Mouse (Mus musculus) forebrain, embryonic 11.5 days (tissue): ENCODE results near the gene Rbm48. TPM values are rescaled to one million over a fixed set of nuclear protein-coding genes. Genes with fewer than 3 reads are reported as not detected.
A peak's percentile ranks its signal among the peaks of the same experiment; 100 is the strongest.

Experiments used
- ATAC-seq: fragments of 200-750 bp; cut with Nextera tagmentation; replicated peaks from 2 replicates; pipeline ENCODE4 v1.8.0; 2017; ENCODE audit warnings: moderate TSS enrichment; ENCODE audit not compliant: low FRiP score
- DNase-seq: peaks from one replicate; pipeline ENCODE4 v3.0.0-alpha.2; 2017; ENCODE audit warnings: low spot score
- H3K27ac ChIP-seq: fragments of 300-500 bp; sonication (generic); 2 replicates; pipeline ENCODE4 v1.5.1; 2014; ENCODE audit warnings: low read depth, low read length
- H3K27me3 ChIP-seq: fragments of 300-500 bp; sonication (generic); 2 replicates; pipeline ENCODE4 v1.6.1; 2014; ENCODE audit warnings: mild to moderate bottlenecking, low read length, mixed read lengths; ENCODE audit not compliant: control insufficient read depth, insufficient read depth
- H3K36me3 ChIP-seq: fragments of 300-500 bp; sonication (generic); 2 replicates; pipeline ENCODE4 v1.6.1; 2014; ENCODE audit warnings: mild to moderate bottlenecking, low read length, moderate library complexity, mixed read lengths; ENCODE audit not compliant: control insufficient read depth, insufficient read depth
- H3K4me1 ChIP-seq: fragments of 300-500 bp; sonication (generic); replicated peaks from 2 replicates; pipeline ENCODE4 v1.6.1; 2014; ENCODE audit warnings: low read length, mixed read lengths; ENCODE audit not compliant: control insufficient read depth, insufficient read depth
- H3K4me2 ChIP-seq: fragments of 300-500 bp; sonication (generic); 2 replicates; pipeline ENCODE4 v1.6.1; 2014; ENCODE audit warnings: low read depth, mild to moderate bottlenecking, low read length, moderate library complexity, mixed read lengths; ENCODE audit not compliant: severe bottlenecking
- H3K4me3 ChIP-seq: fragments of 300-500 bp; sonication (generic); 2 replicates; pipeline ENCODE4 v1.5.1; 2014; ENCODE audit warnings: low read depth, low read length
- H3K9ac ChIP-seq: fragments of 300-500 bp; sonication (generic); 2 replicates; pipeline ENCODE4 v1.6.1; 2014; ENCODE audit warnings: low read length
- H3K9me3 ChIP-seq: fragments of 300-500 bp; sonication (generic); 2 replicates; pipeline ENCODE4 v1.6.1; 2016; ENCODE audit warnings: low read length, mixed read lengths; ENCODE audit not compliant: control insufficient read depth
- WGBS: fragments of 180-500 bp; shearing (Covaris S2); extraction: QIAGEN DNeasy Blood & Tissue Kit; methylation state at CpG from one replicate; pipeline ENCODE4 v1.1.7; 2014; 5-methylcytosine and 5-hydroxymethylcytosine counted together
- polyA plus RNA-seq: library from polyadenylated mRNA; unstranded; fragments of >200 nt; fragmentation: Nextera tagmentation; extraction: Ambion mirVana; gene quantifications from 2 replicates; pipeline ENCODE4 v1.2.1, GENCODE M21; 2014

Rbm48 gene
- 14.3 and 15.9 TPM in 2 replicates for polyA plus RNA-seq

DNA sequence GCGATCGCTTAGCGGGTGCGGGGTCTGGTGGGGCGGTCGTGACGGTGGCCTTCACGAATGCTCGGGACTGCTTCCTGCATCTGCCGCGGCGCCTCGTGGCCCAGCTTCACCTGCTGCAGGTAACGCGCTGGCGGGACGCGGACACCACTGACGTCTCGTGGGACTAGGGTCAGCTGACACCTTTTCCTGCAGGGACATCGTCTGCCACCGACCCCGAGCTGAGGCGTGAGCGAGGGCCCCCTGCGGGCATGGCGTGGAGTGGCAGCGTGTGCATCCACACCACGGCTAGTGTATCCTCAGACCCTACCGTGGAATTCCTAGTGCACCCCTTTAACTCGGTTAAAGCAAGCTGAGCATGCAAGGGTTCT lies at the start of gene Rbm48:
Gene Rbm48 (minus strand): TSS at position 187 of the 368 bp plus-strand sequence.
- DNase-seq (peak; percentile 87), ATAC-seq (peak; percentile 87)
- Histone ChIP-seq H3K27me3 (no peaks in the 10 kb centered on the region), H3K27ac (no peak within 1 kb of the TSS), H3K9me3 (no peaks in the 10 kb centered on the region), H3K4me3 (peak within 1 kb of the TSS; percentile 78), H3K4me1 (no peaks in the 10 kb centered on the region; the same call in 1 of the 2 replicates), H3K4me2 (peak within 1 kb of the TSS; percentile 79), H3K36me3 (no peaks in the 10 kb centered on the region), H3K9ac (peak within 1 kb of the TSS; percentile 68)
- under 1% methylated on average over 31 of the region's 31 CpGs for WGBS

DNA sequence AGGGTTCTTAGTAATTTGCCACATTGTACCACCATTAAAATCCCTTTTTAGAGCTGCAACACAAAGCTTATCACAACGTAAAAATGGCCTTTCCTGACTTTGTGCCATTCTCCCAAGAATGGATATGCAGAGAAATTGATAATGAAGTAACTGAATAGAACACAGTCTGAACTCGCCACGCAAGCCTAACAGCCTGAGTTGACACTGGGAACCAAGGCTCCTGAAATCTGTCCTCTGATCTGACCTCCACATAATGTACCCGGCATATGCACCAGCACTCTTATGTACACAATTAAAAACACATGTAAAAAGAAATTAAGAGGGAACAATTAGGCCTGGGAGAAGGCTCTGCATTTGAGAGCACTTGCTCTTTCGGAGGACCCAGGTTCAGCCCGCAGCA lies 48.9 kb upstream of the Rbm48 start:
- Histone ChIP-seq H3K4me1 (0 out of 2 replicates have a peak, but pooled peaks cover 2% of the 10 kb centered on the region), H3K4me3 (no peak overlapping the region), H3K36me3 (peaks cover 6% of the 10 kb centered on the region; the same call in 1 of the 2 replicates), H3K27me3 (no peaks in the 10 kb centered on the region), H3K4me2 (no peak overlapping the region), H3K9me3 (no peaks in the 10 kb centered on the region), H3K9ac (no peak overlapping the region; the same call in 1 of the 2 replicates), H3K27ac (no peak overlapping the region)
- ATAC-seq (no peak), DNase-seq (no peak)
- WGBS, result 89% methylated on average over 6 of the region's 6 CpGs

DNA sequence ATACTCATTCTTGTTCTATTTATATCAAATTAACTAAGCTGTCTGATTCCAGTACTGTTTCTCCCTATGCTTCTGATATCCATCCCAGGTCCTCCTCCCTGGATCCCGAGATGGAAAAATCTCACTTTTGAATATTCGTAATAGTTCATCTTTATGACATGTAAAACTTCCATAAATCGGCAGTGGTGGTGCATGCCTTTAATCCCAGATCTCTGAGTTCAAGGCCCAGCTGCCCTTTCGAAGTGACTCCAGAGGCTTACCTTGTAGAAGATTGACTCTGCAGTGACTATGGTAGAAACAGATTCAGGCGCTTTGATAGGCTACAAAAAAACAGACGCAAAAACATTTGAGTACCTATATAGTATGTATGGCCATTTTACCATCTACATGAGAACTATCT lies 48.2 kb upstream of the Rbm48 start:
- no peak for DNase-seq
- Histone ChIP-seq H3K27ac (no peak overlapping the region), H3K4me1 (0 out of 2 replicates have a peak, but pooled peaks cover 2% of the 10 kb centered on the region), H3K36me3 (peaks cover 6% of the 10 kb centered on the region; the same call in 1 of the 2 replicates), H3K4me2 (no peak overlapping the region), H3K4me3 (no peak overlapping the region), H3K27me3 (no peaks in the 10 kb centered on the region), H3K9ac (no peak overlapping the region), H3K9me3 (no peaks in the 10 kb centered on the region)
- no peak for ATAC-seq
- WGBS, result 96% methylated on average over 6 of the region's 6 CpGs

DNA sequence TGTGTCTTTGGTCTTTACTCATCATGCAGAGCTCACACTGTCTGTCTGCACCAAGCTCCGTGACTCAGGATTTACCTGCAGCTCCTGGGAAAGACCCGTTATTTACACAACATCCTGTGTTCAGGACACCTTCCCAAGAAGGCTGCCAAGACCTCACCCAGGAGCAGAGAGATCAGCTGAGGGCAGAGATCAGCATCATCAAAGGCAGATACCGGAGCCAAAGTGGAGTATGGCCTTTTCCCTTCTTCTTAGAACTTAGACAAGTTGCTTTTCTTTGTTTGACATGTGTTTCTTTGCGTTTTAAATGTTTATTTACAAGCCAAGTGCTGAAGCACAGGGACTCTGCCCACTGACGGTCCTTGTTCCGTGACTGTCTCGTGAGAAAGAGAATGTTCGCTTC lies 38.9 kb upstream of the Rbm48 start:
- ATAC-seq (no peak), DNase-seq (no peak)
- 89% methylated on average over 8 of the region's 8 CpGs for WGBS
- Histone ChIP-seq H3K4me1 (no peaks in the 10 kb centered on the region), H3K9me3 (no peaks in the 10 kb centered on the region), H3K36me3 (no peaks in the 10 kb centered on the region), H3K4me3 (no peak overlapping the region), H3K4me2 (no peak overlapping the region), H3K27ac (no peak overlapping the region), H3K27me3 (no peaks in the 10 kb centered on the region), H3K9ac (no peak overlapping the region)

DNA sequence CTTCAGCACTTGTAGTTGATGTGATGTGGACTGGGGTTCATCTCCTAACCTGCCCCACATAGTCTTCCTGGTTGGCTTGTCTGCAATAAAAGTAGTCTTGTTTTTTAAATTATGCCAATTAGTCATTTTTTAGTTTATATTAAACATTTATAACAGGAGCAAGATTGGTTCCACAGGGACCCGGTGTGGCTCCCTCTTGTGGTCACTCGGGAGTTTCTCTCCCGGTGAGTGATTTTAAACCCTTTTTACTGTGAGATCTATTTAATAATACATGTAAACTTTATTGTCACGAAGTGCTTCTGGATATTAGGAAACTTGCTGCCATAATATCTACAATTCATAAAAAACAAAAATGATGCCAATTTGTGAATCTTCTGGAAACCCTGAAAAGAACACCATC lies 37.6 kb upstream of the Rbm48 start:
- DNase-seq, result no peak
- WGBS, result 70% methylated on average over 4 of the region's 4 CpGs
- no peak overlapping the region for H3K4me3 ChIP-seq

DNA sequence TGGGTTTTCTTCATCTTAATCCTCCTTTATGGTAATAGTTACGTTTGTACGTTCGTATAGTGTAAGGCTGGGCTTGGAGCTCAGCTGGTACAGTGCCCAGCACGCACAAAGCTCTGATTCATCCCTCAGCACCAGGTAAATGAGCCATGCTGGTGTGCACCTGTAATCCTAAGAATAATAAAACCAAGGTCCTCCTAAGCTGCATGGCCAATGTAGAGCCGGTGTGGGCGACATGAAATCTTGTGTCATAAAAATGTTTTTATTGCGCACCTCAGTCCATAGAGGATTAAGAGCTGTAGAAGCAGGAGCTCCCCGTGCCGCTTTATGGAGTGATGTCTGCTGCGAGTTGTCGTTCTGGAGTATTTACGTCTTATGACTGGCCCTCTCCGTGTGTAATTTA lies 36.9 kb upstream of the Rbm48 start:
- Histone ChIP-seq H3K27ac (no peak overlapping the region), H3K4me1 (no peaks in the 10 kb centered on the region), H3K4me2 (no peak overlapping the region), H3K4me3 (no peak overlapping the region), H3K9me3 (no peaks in the 10 kb centered on the region), H3K27me3 (no peaks in the 10 kb centered on the region), H3K9ac (no peak overlapping the region), H3K36me3 (no peaks in the 10 kb centered on the region)
- 97% methylated on average over 13 of the region's 13 CpGs for WGBS
- ATAC-seq, result no peak
- no peak for DNase-seq

More for the DNA sequence above, 37.6 kb upstream of the Rbm48 start:
- no peak overlapping the region for H3K4me2 ChIP-seq
- no peak overlapping the region for H3K27ac ChIP-seq
- H3K9me3 ChIP-seq, result no peaks in the 10 kb centered on the region
- H3K36me3 ChIP-seq, result no peaks in the 10 kb centered on the region
- H3K9ac ChIP-seq, result no peak overlapping the region
- ATAC-seq, result no peak
- no peaks in the 10 kb centered on the region for H3K27me3 ChIP-seq
- H3K4me1 ChIP-seq, result no peaks in the 10 kb centered on the region

DNA sequence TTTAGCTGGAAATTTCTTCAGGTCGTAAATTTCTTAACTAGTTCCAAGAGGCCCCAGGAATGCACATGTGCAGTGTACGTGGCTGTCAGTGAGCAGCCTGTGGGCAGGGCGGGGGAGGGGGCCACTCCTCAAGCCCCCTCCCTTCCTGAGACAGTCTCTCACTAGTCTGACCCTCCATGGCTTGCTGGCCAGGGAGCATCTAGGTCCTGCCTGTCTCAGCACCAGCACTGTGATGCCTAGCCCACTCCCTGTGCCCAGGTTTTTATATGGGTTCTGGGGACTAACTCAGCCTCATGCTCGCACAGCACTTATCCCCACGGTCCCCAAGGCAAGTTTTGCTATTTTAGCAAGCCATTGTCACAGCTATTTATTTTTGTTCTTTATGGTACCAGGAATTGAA lies 35.9 kb upstream of the Rbm48 start:
- H3K36me3 ChIP-seq, result no peaks in the 10 kb centered on the region
- H3K9ac ChIP-seq, result no peak overlapping the region
- H3K27ac ChIP-seq, result no peak overlapping the region
- DNase-seq (no peak), ATAC-seq (no peak)
- no peaks in the 10 kb centered on the region for H3K9me3 ChIP-seq
- no peak overlapping the region for H3K4me3 ChIP-seq
- no peaks in the 10 kb centered on the region for H3K4me1 ChIP-seq
- H3K27me3 ChIP-seq, result no peaks in the 10 kb centered on the region
- no peak overlapping the region for H3K4me2 ChIP-seq
- WGBS, result 85% methylated on average over 5 of the region's 5 CpGs

DNA sequence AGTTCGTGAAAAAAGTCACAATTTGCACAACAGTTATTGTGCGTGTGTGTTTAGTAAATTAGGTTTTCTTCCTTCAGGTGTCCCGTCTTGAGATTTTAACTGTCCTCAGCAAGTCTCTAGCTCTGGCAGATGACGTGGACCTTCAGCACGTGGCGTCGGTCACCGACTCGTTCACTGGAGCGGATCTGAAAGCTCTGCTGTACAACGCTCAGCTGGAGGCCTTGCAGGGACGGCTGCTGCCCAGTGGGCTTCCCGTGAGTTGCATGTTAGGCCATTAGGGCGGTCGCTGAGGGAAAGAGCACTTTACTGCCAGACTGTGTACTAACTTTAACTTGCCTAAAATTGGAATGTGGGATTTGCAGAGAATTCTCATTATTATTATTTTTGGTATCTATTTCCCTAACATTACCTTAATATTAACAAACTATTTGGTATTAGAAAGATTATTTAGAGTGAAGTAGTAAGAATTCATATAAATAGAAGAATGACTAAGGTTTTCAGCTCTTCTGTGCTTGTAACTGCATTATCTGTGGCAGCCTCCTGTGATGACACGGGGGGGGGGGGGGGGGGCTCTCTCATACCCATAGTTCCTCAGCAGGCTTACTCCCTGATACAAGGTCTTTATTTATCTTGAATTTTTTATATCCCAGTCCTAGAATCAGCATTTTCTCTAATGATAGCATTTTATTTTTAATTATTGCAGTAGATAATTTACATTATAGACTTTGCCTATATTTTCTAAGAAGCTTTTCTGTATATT lies 35.3 kb upstream of the Rbm48 start:
- no peak overlapping the region for H3K27ac ChIP-seq
- no peak overlapping the region for H3K4me2 ChIP-seq
- 66% methylated on average over 16 of the region's 16 CpGs for WGBS
- no peak overlapping the region for H3K4me3 ChIP-seq
- H3K9me3 ChIP-seq, result no peaks in the 10 kb centered on the region
- DNase-seq (no peak), ATAC-seq (no peak)
- H3K27me3 ChIP-seq, result no peaks in the 10 kb centered on the region
- no peaks in the 10 kb centered on the region for H3K4me1 ChIP-seq
- H3K9ac ChIP-seq, result no peak overlapping the region
- H3K36me3 ChIP-seq, result no peaks in the 10 kb centered on the region

DNA sequence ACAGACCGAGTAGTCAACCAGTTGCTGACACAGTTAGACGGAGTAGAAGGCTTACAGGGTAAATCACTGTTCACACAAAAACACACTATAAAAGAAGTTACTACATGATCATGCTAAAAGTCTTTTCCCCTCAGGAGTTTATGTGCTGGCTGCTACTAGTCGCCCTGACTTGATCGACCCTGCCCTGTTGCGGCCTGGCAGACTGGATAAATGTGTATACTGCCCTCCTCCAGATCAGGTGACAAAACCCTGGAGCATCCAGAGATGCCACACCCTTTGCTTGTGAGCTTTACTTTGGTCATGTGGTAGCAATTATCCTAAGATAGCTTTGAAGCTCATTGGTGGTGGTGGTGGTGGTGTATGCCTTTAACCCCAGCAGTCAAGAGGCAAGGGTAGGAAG lies 33.7 kb upstream of the Rbm48 start:
- no peak overlapping the region for H3K27ac ChIP-seq
- H3K36me3 ChIP-seq, result no peaks in the 10 kb centered on the region
- H3K9ac ChIP-seq, result no peak overlapping the region
- H3K4me2 ChIP-seq, result no peak overlapping the region
- H3K4me3 ChIP-seq, result no peak overlapping the region
- H3K4me1 ChIP-seq, result no peaks in the 10 kb centered on the region
- ATAC-seq, result no peak
- WGBS, result 93% methylated on average over 5 of the region's 5 CpGs
- no peaks in the 10 kb centered on the region for H3K27me3 ChIP-seq
- no peaks in the 10 kb centered on the region for H3K9me3 ChIP-seq
- DNase-seq, result no peak
